Mouse (Mus musculus): Measurements from ENCODE around the gene Tcf7l1. TPM values are rescaled to one million over a fixed set of nuclear protein-coding genes. Genes with fewer than 3 reads are reported as not detected.
A peak's percentile ranks its signal among the peaks of the same experiment; 100 is the strongest.

Gene Tcf7l1
- polyA plus RNA-seq, 1 experiment from 2014 or later = 23.8 TPM

DNA sequence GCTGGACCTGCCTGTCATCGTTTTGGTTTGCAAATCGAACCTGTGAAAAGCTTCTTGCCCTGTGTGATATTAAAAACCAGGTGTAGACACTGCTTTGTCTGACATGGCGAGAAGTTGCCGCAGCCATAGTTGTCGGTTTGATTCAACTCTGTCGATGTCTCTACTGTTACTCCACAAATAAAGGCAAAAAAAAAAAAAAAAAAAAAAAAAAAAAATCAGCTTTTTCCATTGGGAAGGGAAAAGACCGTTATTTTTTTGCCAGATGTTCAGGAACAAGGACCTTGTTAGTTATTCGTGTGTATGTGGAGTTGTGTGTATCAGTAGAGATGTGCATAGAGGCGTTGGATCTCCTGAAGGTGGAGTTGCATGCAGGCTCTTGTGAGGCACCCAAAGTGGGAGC lies 36.7 kb upstream of the Tcf7l1 start:
- no peaks in the 10 kb centered on the region for H3K36me3 ChIP-seq (ENCODE audit: insufficient read depth, low read length)
- ATAC-seq (replicated peaks; ENCODE audit: low FRiP score, low read depth) (no peak), DNase-seq (ENCODE audit: low spot score) (no peak)
- no peaks in the 10 kb centered on the region for H3K9me3 ChIP-seq (replicated peaks; ENCODE audit: low read length)
- 63% methylated on average over 9 of the region's 9 CpGs for WGBS
- H3K4me1 ChIP-seq (replicated peaks; ENCODE audit: insufficient read depth, low read length) = peaks cover 9% of the 10 kb centered on the region
- no peak overlapping the region for H3K4me2 ChIP-seq (ENCODE audit: low read length)
- no peak overlapping the region for H3K9ac ChIP-seq (ENCODE audit: low read depth, low read length)
- no peaks in the 10 kb centered on the region for H3K27me3 ChIP-seq (ENCODE audit: insufficient read depth, low read length)
- H3K27ac ChIP-seq = no peak overlapping the region
- no peak for TF ChIP-seq CTCF (IDR thresholded peaks at IDR 0.05; ENCODE audit: low read depth)
- H3K4me3 ChIP-seq (replicated peaks; ENCODE audit: low read depth, low read length) = no peak overlapping the region

DNA sequence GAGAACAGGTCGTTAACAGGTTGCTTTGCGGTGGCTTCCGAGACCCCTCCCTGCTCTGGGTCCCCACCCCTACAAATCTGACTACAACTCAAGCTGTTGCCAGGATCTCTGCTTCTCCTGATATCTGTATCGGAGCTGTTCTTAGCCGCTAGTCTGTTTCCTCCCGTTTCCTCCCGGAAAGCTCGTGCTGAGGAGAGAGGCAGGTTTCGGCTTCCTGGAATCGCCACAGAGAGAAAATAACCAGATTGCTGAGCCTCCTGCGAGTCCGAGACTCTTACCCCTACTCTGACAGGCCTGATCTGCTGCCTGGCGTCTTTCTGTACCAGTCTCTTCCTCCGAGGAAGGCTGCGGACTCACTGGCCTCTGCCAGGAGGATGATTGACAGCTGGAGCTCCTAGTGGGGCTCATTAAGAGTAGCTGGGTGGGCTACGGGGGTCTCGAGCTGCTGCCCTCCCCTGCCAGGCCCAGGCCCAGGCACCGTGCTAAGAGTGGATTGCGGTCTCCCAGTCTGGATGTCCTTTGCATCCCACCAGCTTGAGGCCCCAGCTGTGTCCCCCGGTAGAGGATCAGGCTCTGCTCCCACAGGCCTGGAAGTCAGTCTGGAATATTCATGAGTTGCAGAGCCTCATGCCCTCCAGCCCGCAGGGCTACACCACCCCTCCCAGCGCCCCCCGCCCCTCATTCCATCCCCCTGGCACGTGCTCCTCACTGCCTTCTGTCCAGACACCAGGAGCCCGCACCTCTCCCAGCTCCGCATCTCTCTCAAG lies 36.1 kb upstream of the Tcf7l1 start:
- H3K4me1 ChIP-seq (replicated peaks; ENCODE audit: insufficient read depth, low read length) = peaks cover 9% of the 10 kb centered on the region

DNA sequence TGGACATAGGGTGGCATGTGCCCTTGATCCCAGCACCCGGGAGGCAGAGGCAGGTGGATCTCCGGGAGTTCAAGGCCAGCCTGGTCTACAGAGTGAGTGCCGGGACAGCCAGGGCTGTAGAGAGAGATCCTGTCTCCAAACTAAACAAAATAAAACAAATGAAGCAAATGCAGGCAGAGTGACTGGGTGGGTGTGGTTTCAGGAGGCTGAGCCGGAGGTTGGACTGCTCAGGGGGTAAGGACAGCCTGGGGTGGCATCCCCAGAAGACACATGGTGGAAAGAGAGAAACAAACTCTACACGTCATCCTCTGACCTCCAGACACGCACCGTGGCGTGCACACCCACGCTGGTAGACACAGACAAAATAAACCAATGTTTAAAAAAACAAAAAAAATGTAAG lies 24.4 kb upstream of the Tcf7l1 start:
- Histone ChIP-seq H3K27ac (no peak overlapping the region), H3K27me3 (ENCODE audit: insufficient read depth, low read length) (no peaks in the 10 kb centered on the region), H3K4me1 (replicated peaks; ENCODE audit: insufficient read depth, low read length) (no peaks in the 10 kb centered on the region), H3K9me3 (replicated peaks; ENCODE audit: low read length) (no peaks in the 10 kb centered on the region), H3K4me3 (replicated peaks; ENCODE audit: low read depth, low read length) (no peak overlapping the region), H3K9ac (ENCODE audit: low read depth, low read length) (no peak overlapping the region), H3K36me3 (ENCODE audit: insufficient read depth, low read length) (no peaks in the 10 kb centered on the region), H3K4me2 (ENCODE audit: low read length) (peak overlapping the region; percentile 34)
- 47% methylated on average over 9 of the region's 9 CpGs for WGBS
- DNase-seq (ENCODE audit: low spot score) (no peak), ATAC-seq (replicated peaks; ENCODE audit: low FRiP score, low read depth) (peak; percentile 40; the same call in 1 of the 2 replicates)
- no peak for TF ChIP-seq CTCF (IDR thresholded peaks at IDR 0.05; ENCODE audit: low read depth)

More for the DNA sequence above, 36.1 kb upstream of the Tcf7l1 start:
- WGBS = 9% methylated on average over 26 of the region's 26 CpGs
- Histone ChIP-seq H3K27ac (no peak overlapping the region; the same call in 1 of the 2 replicates), H3K27me3 (ENCODE audit: insufficient read depth, low read length) (no peaks in the 10 kb centered on the region), H3K4me2 (ENCODE audit: low read length) (peak overlapping the region; percentile 51), H3K4me3 (replicated peaks; ENCODE audit: low read depth, low read length) (peak overlapping the region; percentile 20), H3K9ac (ENCODE audit: low read depth, low read length) (peak overlapping the region; percentile 56), H3K9me3 (replicated peaks; ENCODE audit: low read length) (no peaks in the 10 kb centered on the region), H3K36me3 (ENCODE audit: insufficient read depth, low read length) (no peaks in the 10 kb centered on the region)
- no peak for TF ChIP-seq CTCF (IDR thresholded peaks at IDR 0.05; ENCODE audit: low read depth)
- ATAC-seq (replicated peaks; ENCODE audit: low FRiP score, low read depth) = no peak
- DNase-seq (ENCODE audit: low spot score) = peak; percentile 65

DNA sequence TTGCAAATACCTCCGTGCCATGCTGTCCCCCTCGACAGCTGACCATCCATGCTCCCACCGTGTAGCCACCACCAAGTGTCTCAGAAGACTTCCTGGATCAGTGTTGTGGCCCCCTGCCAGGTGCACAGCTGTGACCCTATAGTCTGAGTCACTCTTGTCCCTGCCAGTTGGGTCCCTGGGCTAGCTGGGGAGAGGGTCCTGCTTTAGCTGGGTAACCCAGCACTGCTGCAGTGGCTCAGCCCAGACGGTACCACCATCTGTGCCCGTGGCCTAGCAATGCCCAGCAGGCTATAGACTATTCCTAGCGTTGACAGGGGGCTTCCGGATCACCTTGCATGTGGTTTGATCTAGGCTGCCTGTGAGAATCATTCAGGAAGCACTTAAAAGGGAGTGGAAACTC lies 21.2 kb upstream of the Tcf7l1 start:
- Histone ChIP-seq H3K27me3 (ENCODE audit: insufficient read depth, low read length) (no peaks in the 10 kb centered on the region), H3K4me2 (ENCODE audit: low read length) (no peak overlapping the region), H3K36me3 (ENCODE audit: insufficient read depth, low read length) (no peaks in the 10 kb centered on the region), H3K9ac (ENCODE audit: low read depth, low read length) (no peak overlapping the region), H3K4me1 (replicated peaks; ENCODE audit: insufficient read depth, low read length) (no peaks in the 10 kb centered on the region), H3K4me3 (replicated peaks; ENCODE audit: low read depth, low read length) (no peak overlapping the region), H3K9me3 (replicated peaks; ENCODE audit: low read length) (no peaks in the 10 kb centered on the region), H3K27ac (no peak overlapping the region)
- DNase-seq (ENCODE audit: low spot score) (no peak), ATAC-seq (replicated peaks; ENCODE audit: low FRiP score, low read depth) (no peak)
- 64% methylated on average over 7 of the region's 7 CpGs for WGBS
- TF ChIP-seq CTCF (IDR thresholded peaks at IDR 0.05; ENCODE audit: low read depth) = no peak

DNA sequence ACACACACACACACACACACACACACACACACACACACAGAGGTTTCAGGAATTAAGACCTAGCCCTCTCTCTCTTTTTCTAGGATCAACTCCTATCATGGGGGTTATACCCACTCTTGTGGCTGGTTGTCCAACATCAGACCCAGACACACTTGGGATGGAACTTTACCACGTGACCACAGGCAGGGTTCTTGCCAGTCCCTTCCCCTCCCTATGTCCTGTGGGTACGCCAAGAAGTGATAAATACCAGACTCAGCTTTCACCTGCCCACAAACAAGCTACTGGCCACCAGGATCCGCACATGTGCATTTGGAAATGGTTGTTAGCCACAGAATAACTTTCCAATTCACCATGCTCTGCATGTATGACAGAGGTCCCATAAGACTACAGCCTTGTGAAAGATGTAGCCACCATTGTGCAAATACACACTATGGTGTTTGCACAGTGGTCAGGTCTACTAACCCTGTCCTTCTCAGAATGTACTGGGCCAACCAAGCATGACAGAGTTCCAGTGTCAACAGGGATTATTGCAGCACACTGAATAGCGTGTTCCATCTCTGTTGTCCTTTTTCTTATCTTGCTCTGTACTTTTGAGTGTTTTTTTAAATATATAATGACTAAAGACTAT lies 20.6 kb upstream of the Tcf7l1 start:
- no peak for ATAC-seq (replicated peaks; ENCODE audit: low FRiP score, low read depth)

DNA sequence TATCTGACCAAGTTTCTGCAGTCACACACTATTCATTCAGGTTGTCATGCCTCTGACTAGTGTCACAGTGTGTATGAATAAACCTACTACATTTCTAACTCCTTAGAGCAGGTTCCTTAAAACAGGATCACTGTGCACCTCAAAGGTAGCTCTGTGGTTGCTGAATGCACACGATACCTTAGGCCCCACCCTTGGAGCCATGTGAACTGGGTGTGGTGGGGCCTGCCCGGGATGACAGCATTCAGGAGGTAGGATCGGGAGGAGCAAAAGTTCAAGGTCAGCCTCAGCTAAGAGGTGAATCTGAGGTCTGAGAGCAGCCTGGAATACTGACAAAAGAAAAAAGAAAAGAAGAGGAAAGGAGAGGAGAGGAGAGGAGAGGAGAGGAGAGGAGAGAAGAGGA lies 19.3 kb upstream of the Tcf7l1 start:
- Histone ChIP-seq H3K27me3 (ENCODE audit: insufficient read depth, low read length) (no peaks in the 10 kb centered on the region), H3K36me3 (ENCODE audit: insufficient read depth, low read length) (no peaks in the 10 kb centered on the region), H3K4me1 (replicated peaks; ENCODE audit: insufficient read depth, low read length) (no peaks in the 10 kb centered on the region), H3K9me3 (replicated peaks; ENCODE audit: low read length) (no peaks in the 10 kb centered on the region), H3K4me2 (ENCODE audit: low read length) (no peak overlapping the region), H3K4me3 (replicated peaks; ENCODE audit: low read depth, low read length) (no peak overlapping the region), H3K27ac (no peak overlapping the region), H3K9ac (ENCODE audit: low read depth, low read length) (no peak overlapping the region)
- ATAC-seq (replicated peaks; ENCODE audit: low FRiP score, low read depth) (no peak), DNase-seq (ENCODE audit: low spot score) (no peak)
- no peak for TF ChIP-seq CTCF (IDR thresholded peaks at IDR 0.05; ENCODE audit: low read depth)
- WGBS = 47% methylated on average over 3 of the region's 3 CpGs

More for the DNA sequence above, 20.6 kb upstream of the Tcf7l1 start:
- Histone ChIP-seq H3K36me3 (ENCODE audit: insufficient read depth, low read length) (no peaks in the 10 kb centered on the region), H3K4me3 (replicated peaks; ENCODE audit: low read depth, low read length) (no peak overlapping the region), H3K27ac (no peak overlapping the region), H3K4me2 (ENCODE audit: low read length) (no peak overlapping the region), H3K9me3 (replicated peaks; ENCODE audit: low read length) (no peaks in the 10 kb centered on the region), H3K27me3 (ENCODE audit: insufficient read depth, low read length) (no peaks in the 10 kb centered on the region), H3K9ac (ENCODE audit: low read depth, low read length) (no peak overlapping the region), H3K4me1 (replicated peaks; ENCODE audit: insufficient read depth, low read length) (no peaks in the 10 kb centered on the region)
- 58% methylated on average over 4 of the region's 4 CpGs for WGBS
- no peak for TF ChIP-seq CTCF (IDR thresholded peaks at IDR 0.05; ENCODE audit: low read depth)
- no peak for DNase-seq (ENCODE audit: low spot score)

Measured in kidney, postnatal 0 days (tissue).